Mouse (Mus musculus) testis, adult 2 months (tissue): ENCODE data around the gene Rpl11. TPM values are rescaled to one million over a fixed set of nuclear protein-coding genes. Genes with fewer than 3 reads are reported as not detected.
A peak's percentile ranks its signal among the peaks of the same experiment; 100 is the strongest.

Experiments
- H3K27ac ChIP-seq: fragments of 200-500 bp; 2 replicates; pipeline ENCODE4 v1.5.1; 2012; ENCODE audit warnings: low read depth, low read length; ENCODE audit not compliant: control insufficient read depth, insufficient read depth
- H3K27me3 ChIP-seq: fragments of 200-500 bp; 2 replicates; pipeline ENCODE4 v1.6.1; 2012; ENCODE audit warnings: mild to moderate bottlenecking, low read length, moderate library complexity; ENCODE audit not compliant: control insufficient read depth, insufficient read depth
- H3K36me3 ChIP-seq: fragments of 200-500 bp; 2 replicates; pipeline ENCODE4 v1.6.1; 2012; ENCODE audit warnings: mild to moderate bottlenecking, low read length; ENCODE audit not compliant: control insufficient read depth, insufficient read depth
- H3K4me1 ChIP-seq: fragments of 200-500 bp; 2 replicates; pipeline ENCODE4 v1.6.1; 2012; ENCODE audit warnings: low read length; ENCODE audit not compliant: control insufficient read depth, insufficient read depth
- H3K4me3 ChIP-seq: fragments of 200-500 bp; 2 replicates; pipeline ENCODE4 v1.5.1; 2012; ENCODE audit warnings: low read depth, mild to moderate bottlenecking, low read length, moderate library complexity, mixed read lengths; ENCODE audit not compliant: control insufficient read depth
- CTCF ChIP-seq: fragments of 200-500 bp; IDR thresholded peaks from 2 replicates; pipeline ENCODE4 v1.5.1; 2012; ENCODE audit warnings: low read depth, mild to moderate bottlenecking, inconsistent platforms, low read length, moderate library complexity; ENCODE audit not compliant: control insufficient read depth, insufficient read depth, insufficient replicate concordance
- POLR2A ChIP-seq: fragments of 200-500 bp; IDR thresholded peaks from 2 replicates; pipeline ENCODE4 v1.6.1; 2012; ENCODE audit warnings: low read depth, mild to moderate bottlenecking, inconsistent platforms, low read length, moderate library complexity; ENCODE audit not compliant: control insufficient read depth
- polyA plus RNA-seq: library from polyadenylated mRNA; depleted of rRNA; stranded (reverse); fragments of >200 nt; gene quantifications from 2 replicates; pipeline ENCODE4 v1.2.3, GENCODE M21; 2012

The Rpl11 gene
- polyA plus RNA-seq, 1 experiment = 212 TPM

- H3K36me3 ChIP-seq = no peaks in the 10 kb centered on the region
- no peak overlapping the region for H3K4me3 ChIP-seq
- no peak for TF ChIP-seq CTCF
- no peak for TF ChIP-seq POLR2A
- peaks cover 9% of the 10 kb centered on the region for H3K4me1 ChIP-seq
- no peak overlapping the region for H3K27ac ChIP-seq
- H3K27me3 ChIP-seq = no peaks in the 10 kb centered on the region; the same call in 1 of the 2 replicates
Measured at GRCm38 (mm10) chr4:136083269-136084105, 30.3 kb upstream of the Rpl11 start.

- Histone ChIP-seq H3K27me3 (no peaks in the 10 kb centered on the region; the same call in 1 of the 2 replicates), H3K4me1 (peaks cover 9% of the 10 kb centered on the region), H3K36me3 (no peaks in the 10 kb centered on the region), H3K27ac (no peak overlapping the region), H3K4me3 (no peak overlapping the region)
- no peak for TF ChIP-seq POLR2A
- no peak for TF ChIP-seq CTCF
Measured at GRCm38 (mm10) chr4:136081729-136082128, 28.5 kb upstream of the Rpl11 start.

GRCm38 (mm10) chr4:136078649-136079048 is 25.4 kb upstream of the Rpl11 start:
- Histone ChIP-seq H3K27ac (no peak overlapping the region), H3K4me1 (peaks cover 8% of the 10 kb centered on the region), H3K36me3 (no peaks in the 10 kb centered on the region), H3K4me3 (no peak overlapping the region), H3K27me3 (no peaks in the 10 kb centered on the region; the same call in 1 of the 2 replicates)
- no peak for TF ChIP-seq CTCF
- TF ChIP-seq POLR2A = no peak

GRCm38 (mm10) chr4:136076776-136077538 is 23.7 kb upstream of the Rpl11 start:
- no peaks in the 10 kb centered on the region for H3K36me3 ChIP-seq
- H3K4me1 ChIP-seq = peaks cover 6% of the 10 kb centered on the region
- no peak overlapping the region for H3K27ac ChIP-seq
- TF ChIP-seq POLR2A (no peak), CTCF (no peak)
- H3K4me3 ChIP-seq = no peak overlapping the region
- no peaks in the 10 kb centered on the region; the same call in 1 of the 2 replicates for H3K27me3 ChIP-seq

GRCm38 (mm10) chr4:136071178-136071714 is 18.0 kb upstream of the Rpl11 start:
- Histone ChIP-seq H3K4me1 (peaks cover 9% of the 10 kb centered on the region), H3K27ac (no peak overlapping the region), H3K27me3 (no peaks in the 10 kb centered on the region), H3K4me3 (peak overlapping the region; percentile 57), H3K36me3 (no peaks in the 10 kb centered on the region)
- TF ChIP-seq CTCF = peak; percentile 99
- TF ChIP-seq POLR2A = no peak

- no peak for TF ChIP-seq POLR2A
- no peak for TF ChIP-seq CTCF
- Histone ChIP-seq H3K27ac (no peak overlapping the region), H3K4me3 (no peak overlapping the region), H3K4me1 (peaks cover 9% of the 10 kb centered on the region), H3K36me3 (no peaks in the 10 kb centered on the region), H3K27me3 (no peaks in the 10 kb centered on the region)
Measured at GRCm38 (mm10) chr4:136070592-136070991, 17.4 kb upstream of the Rpl11 start.

- peaks cover 9% of the 10 kb centered on the region for H3K4me1 ChIP-seq
- TF ChIP-seq CTCF = peak; percentile 78; the same call in 1 of the 2 replicates
- no peak for TF ChIP-seq POLR2A
- no peaks in the 10 kb centered on the region for H3K36me3 ChIP-seq
- H3K27me3 ChIP-seq = no peaks in the 10 kb centered on the region
- H3K4me3 ChIP-seq = no peak overlapping the region
- H3K27ac ChIP-seq = no peak overlapping the region
Measured at GRCm38 (mm10) chr4:136069954-136070353, 16.7 kb upstream of the Rpl11 start.

- peaks cover 9% of the 10 kb centered on the region for H3K4me1 ChIP-seq
- H3K4me3 ChIP-seq = no peak overlapping the region
- no peaks in the 10 kb centered on the region for H3K36me3 ChIP-seq
- TF ChIP-seq CTCF = no peak
- no peak for TF ChIP-seq POLR2A
- H3K27me3 ChIP-seq = no peaks in the 10 kb centered on the region
- peak overlapping the region; percentile 63 for H3K27ac ChIP-seq
Measured at GRCm38 (mm10) chr4:136069313-136069712, 16.1 kb upstream of the Rpl11 start.
